Mouse (Mus musculus): ENCODE results near the gene 1700057G04Rik. TPM values are rescaled to one million over a fixed set of nuclear protein-coding genes. Genes with fewer than 3 reads are reported as not detected.

The 1700057G04Rik gene
- not detected for total RNA-seq (2021)

DNA sequence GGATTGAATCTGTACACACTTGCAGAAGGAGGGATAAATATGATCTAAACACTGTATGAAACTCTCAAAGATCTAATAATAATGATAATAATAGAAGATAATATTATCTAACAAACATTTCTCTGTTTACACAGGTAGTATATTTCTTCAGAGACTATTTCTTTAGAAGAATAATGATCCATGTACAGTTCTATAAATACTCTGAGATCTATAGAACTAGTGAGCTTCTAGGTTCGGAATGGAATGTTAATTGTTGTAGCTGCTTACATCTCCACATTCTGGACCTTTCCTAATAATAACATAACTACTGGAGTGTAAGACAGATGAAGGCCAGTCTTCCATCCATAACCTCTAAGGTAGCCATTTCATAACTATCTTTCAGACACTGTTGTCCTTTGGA is at the start of gene 1700057G04Rik:
1700057G04Rik (plus strand) TSS at position 301 of the 400 bp plus-strand sequence.
- intact Hi-C loops (cut with DNase I) = no loop called here
- DNase-seq = no peak

- no peak for DNase-seq
- intact Hi-C loops (cut with DNase I) = no loop called here
Observed at GRCm38 (mm10) chr9:92260481-92261159, 48.6 kb upstream of the 1700057G04Rik start.

DNA sequence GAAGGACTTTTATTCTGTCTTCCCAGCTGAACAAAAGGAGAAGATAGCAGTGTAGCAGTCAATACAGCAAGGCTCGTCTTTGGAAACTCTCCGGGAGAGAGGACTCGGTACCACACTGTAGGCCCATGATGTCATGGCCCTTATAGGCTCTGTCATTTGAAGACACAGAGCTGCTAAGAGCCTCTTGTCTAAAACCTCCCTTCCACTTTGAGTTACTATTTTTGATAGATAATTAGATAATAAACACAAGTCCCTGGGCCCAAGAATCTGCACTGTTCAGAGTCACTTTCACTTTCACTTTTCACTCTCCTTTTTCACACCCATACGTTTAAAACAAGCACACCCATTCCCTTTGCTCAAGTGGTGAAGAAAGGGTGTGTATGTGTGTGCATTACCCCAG is 43.5 kb upstream of the 1700057G04Rik start:
- intact Hi-C loops (cut with DNase I) = no loop called here
- no peak for DNase-seq

GRCm38 (mm10) chr9:92266558-92267171 is 42.5 kb upstream of the 1700057G04Rik start:
- intact Hi-C loops (cut with DNase I) = no loop called here
- DNase-seq = no peak

DNA sequence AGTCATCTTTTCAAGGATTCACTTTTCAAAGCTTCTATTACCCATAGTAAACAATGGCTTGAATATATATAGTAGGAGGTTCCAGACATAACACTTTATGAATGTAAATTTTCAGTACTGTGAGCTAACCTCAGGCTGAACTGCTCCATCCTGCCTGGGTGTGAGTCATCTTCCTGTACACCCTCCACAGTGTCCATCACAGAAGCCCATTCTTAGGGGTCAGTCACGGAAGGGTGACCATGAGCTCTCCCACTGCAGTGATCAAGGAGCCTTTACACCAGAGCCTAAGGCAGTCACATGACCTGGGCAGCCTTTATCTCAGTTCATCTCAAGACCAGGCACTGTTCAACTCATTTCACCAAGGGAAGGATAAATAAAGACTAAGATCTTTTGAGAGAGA is 41.4 kb upstream of the 1700057G04Rik start:
- no peak for DNase-seq
- intact Hi-C loops (cut with DNase I) = no loop called here

GRCm38 (mm10) chr9:92269829-92270404 is 39.3 kb upstream of the 1700057G04Rik start:
- DNase-seq = no peak
- intact Hi-C loops (cut with DNase I) = loop anchor here (10.0 kb wide), 1 partner anchor 195 kb away; no protein-coding TSS in a partner anchor

DNA sequence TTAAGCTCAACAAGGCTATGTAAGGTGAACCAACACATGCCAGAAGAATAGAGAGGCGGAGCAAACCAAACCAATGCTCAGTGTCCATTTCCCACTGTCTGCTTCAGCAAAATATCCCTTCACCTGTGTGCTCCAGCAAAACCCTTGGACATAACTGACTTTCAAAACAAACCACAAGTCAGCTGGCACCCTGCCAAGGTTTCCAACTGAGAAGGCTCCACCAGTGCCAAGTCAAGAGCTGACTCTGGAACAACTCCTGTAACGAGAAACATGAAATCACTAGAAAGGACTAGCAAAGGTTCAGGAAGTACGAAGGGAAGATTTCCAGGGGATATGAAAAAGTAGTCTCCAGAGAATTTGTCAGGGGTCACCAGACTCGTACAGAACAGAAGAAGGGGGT is 38.2 kb upstream of the 1700057G04Rik start:
- intact Hi-C loops (cut with DNase I) = loop anchor here (10.0 kb wide), 1 partner anchor 194 kb away; no protein-coding TSS in a partner anchor
- DNase-seq = peak; percentile 81 to 82

- intact Hi-C loops (cut with DNase I) = loop anchor here (10.0 kb wide), 1 partner anchor 192 kb away; no protein-coding TSS in a partner anchor
- DNase-seq = no peak
Observed at GRCm38 (mm10) chr9:92272650-92273049, 36.5 kb upstream of the 1700057G04Rik start.

- no peak for DNase-seq
- intact Hi-C loops (cut with DNase I) = loop anchor here (10.0 kb wide), 1 partner anchor 192 kb away; no protein-coding TSS in a partner anchor
Observed at GRCm38 (mm10) chr9:92273271-92273670, 35.9 kb upstream of the 1700057G04Rik start.

GRCm38 (mm10) chr9:92273956-92274762 is 35.0 kb upstream of the 1700057G04Rik start:
- DNase-seq = no peak
- intact Hi-C loops (cut with DNase I) = loop anchor here (2.0 to 10.0 kb wide), 3 partner anchors 23 to 191 kb away; no protein-coding TSS in a partner anchor

DNA sequence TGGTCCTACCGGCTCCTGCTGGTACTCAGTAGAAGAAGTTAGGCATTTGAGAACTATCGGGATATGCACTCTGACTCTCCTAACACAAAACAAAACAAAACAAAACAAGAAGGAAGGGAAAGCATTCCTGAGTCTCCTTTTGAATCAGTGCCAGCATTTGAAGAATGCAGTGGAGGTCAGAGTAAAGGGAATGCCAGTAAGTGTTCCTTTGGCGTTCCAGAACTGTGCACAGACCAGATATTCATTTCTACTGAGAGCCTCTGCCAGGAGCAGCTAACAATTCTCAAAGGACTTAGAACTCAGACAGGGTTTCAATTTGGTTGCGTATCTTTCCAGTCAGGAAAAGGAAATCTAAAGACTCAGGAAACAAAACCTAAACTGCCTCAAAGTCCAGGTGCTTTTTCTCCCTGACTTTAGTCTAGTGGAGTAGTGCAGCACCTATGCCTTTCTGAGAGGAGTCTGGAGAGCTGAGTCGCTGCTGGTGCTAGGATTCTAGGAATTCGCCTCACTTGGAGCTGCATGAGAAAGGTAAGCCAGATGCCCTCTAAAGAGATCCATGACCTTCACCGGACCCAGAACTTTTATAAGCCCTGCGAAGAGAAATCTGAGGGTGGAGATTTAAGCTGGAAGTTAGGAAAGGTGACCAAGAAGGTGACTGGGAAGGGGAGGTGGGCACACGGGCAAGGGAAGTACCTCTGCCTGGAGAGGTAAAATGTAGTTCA is 33.5 kb upstream of the 1700057G04Rik start, which contains the start of gene Plscr2:
Plscr2 (plus strand) TSS at position 117 of the 722 bp plus-strand sequence.
- peak; percentile 19 to 46 for DNase-seq
- intact Hi-C loops (cut with DNase I) = loop anchor here (2.0 to 10.0 kb wide), 4 partner anchors 25 to 189 kb away; no protein-coding TSS in a partner anchor

GRCm38 (mm10) chr9:92276360-92276759 is 32.8 kb upstream of the 1700057G04Rik start:
- intact Hi-C loops (cut with DNase I) = loop anchor here (2.0 to 10.0 kb wide), 2 partner anchors 50 to 188 kb away; no protein-coding TSS in a partner anchor
- DNase-seq = no peak

- intact Hi-C loops (cut with DNase I) = no loop called here
Observed at GRCm38 (mm10) chr9:92280048-92280447, 29.1 kb upstream of the 1700057G04Rik start.

DNA sequence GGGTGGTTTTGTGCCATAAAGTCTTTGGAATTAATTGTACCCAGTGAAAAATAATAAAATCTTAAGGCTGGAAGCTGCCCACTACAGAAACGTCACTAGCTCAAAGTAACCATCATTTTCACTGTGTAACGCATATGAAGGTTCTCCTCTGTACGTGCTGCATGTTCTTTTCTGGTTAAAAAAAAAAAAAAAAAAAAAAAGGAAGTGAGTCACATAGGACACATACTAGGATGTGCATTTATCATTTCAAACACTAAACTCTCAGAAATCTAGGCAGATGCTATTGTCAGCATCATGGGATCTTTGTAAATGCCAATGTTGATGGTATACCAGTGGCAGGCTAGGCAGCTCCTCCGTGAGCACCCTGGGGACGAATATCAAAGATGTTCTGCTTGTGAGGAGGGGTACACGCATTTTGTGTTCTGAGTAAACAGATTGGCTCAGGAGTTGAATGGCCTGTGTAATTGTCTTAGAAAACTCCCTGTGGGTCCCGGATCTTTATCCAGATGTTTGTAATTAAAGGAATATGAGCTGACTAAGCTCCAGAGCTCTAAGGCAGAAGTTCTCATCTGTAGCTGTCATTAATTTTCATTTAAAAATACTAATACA is 26.5 kb upstream of the 1700057G04Rik start:
- no peak for DNase-seq
- intact Hi-C loops (cut with DNase I) = no loop called here

More at GRCm38 (mm10) chr9:92280048-92280447, 29.1 kb upstream of the 1700057G04Rik start:
- DNase-seq = no peak

DNA sequence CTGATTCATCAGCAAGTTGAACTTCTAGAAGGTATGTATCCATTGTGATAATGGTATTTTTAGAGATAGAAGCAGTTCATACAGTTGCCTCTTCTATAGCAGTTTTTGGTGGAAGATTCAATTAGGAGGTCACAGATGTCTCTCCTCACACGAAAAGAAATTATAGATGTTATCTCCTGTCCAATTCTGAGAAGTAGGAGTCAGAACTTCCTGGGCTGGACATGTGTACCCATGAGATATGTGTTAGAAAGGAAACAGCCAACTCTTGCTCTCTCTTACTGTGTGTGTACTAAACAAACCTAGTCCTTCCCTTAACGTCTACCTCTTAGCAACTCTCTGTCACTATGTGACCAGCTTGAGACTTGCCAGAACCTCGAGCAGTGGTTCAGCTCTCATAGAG is 19.5 kb upstream of the 1700057G04Rik start:
- intact Hi-C loops (cut with DNase I) = no loop called here
- no peak for DNase-seq

GRCm38 (mm10) chr9:92292169-92292568 is 17.0 kb upstream of the 1700057G04Rik start:
- no peak for DNase-seq
- intact Hi-C loops (cut with DNase I) = no loop called here

DNA sequence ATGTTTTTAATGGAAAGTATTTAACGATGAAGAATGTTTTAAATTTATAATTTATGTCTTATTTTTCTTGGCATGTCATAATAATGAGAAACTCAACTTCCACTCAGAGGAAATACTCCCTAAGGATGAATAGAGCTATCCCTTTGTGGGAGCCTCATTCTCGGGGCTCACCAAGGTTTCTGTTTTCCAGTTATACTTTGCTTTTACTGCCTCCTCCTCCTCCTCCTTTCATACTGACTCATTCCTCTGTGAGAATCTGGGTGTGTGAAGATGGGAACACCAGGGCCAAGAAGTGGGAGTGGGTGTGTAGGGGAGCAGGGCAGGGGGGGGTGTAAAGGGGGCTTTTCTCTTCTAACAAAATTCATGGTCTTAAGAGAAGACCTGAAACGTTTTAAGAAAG is 16.3 kb upstream of the 1700057G04Rik start:
- DNase-seq = no peak
- intact Hi-C loops (cut with DNase I) = no loop called here

GRCm38 (mm10) chr9:92293560-92294548 is 15.3 kb upstream of the 1700057G04Rik start:
- intact Hi-C loops (cut with DNase I) = no loop called here
- no peak for DNase-seq
